Mouse (Mus musculus): ENCODE results near the gene Samd14.

DNA sequence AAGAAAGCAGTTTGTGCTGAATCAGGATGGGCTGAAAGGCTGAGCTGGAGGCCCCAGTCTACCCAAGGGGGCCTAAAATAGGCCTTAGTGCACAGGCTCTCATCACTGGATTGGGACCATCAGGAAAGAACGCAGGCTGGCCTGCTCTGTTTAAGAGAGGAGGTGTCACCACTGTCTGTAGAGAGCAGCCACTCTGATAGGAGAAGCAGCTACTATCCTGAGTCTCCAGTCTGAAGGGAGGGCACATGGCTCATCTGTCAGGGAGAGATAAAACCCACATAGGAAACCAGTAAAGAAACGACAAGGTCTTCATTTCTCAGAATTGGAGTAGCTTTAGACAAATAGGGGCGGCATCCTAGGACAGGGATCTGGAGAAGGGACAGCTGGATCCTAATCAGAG, 2.4 kb downstream of the Samd14 start:
- no peak for TF ChIP-seq CTCF (IDR thresholded peaks at IDR 0.05)
- TF ChIP-seq EP300 (IDR thresholded peaks at IDR 0.05): no peak

All from lung, postnatal 0 days (tissue).